Mouse (Mus musculus): ENCODE results near the gene P3h3. TPM values are rescaled to one million over a fixed set of nuclear protein-coding genes. Genes with fewer than 3 reads are reported as not detected.
A peak's percentile ranks its signal among the peaks of the same experiment; 100 is the strongest.

P3h3 gene
- polyA plus RNA-seq, 1 experiment, result 1.1 TPM

GRCm38 (mm10) chr6:124828868-124829798, 28.4 kb downstream of the P3h3 start, which contains the start of the genes Usp5 and Cdca3:
Gene Usp5, minus strand, starts transcription at chr6:124829484.
Gene Cdca3, plus strand, starts transcription at chr6:124829547.
- H3K4me2 ChIP-seq (ENCODE audit: low read depth), result peak within 1 kb of the TSS; percentile 96
- no peak for TF ChIP-seq REST (IDR thresholded peaks at IDR 0.05; ENCODE audit: insufficient read depth, insufficient read length)
- peak; percentile 52 for TF ChIP-seq SRF (IDR thresholded peaks at IDR 0.05; ENCODE audit: control insufficient read depth, insufficient read length, low read depth)
- TF ChIP-seq TCF12 (IDR thresholded peaks at IDR 0.05; ENCODE audit: insufficient read depth, poor library complexity, severe bottlenecking), result no peak
- no peak for TF ChIP-seq TCF3 (IDR thresholded peaks at IDR 0.05; ENCODE audit: insufficient read length, low read depth)
- TF ChIP-seq MYOG (IDR thresholded peaks at IDR 0.05; ENCODE audit: control insufficient read depth in 1 of 3, insufficient read depth in 1 of 3, insufficient read length in 2 of 3, low read depth in 2 of 3), result peak in 1 of 3 experiments; percentile 2
- TF ChIP-seq USF1 (IDR thresholded peaks at IDR 0.05; ENCODE audit: low read depth), result peak; percentile 41
- peak; percentile 83 for TF ChIP-seq POLR2A (IDR thresholded peaks at IDR 0.05; ENCODE audit: insufficient read length, low read depth)
- TF ChIP-seq POLR2AphosphoS2 (IDR thresholded peaks at IDR 0.05; ENCODE audit: insufficient read length, low read depth), result peak; percentile 51
- TF ChIP-seq MYOD1 (IDR thresholded peaks at IDR 0.05; ENCODE audit: control insufficient read depth in 1 of 3, insufficient read length in 2 of 3, low read depth in 2 of 3), result no peak
- no peak for TF ChIP-seq MAX (IDR thresholded peaks at IDR 0.05; ENCODE audit: low read depth)
- no peak for TF ChIP-seq CEBPB (IDR thresholded peaks at IDR 0.05; ENCODE audit: insufficient read depth, poor library complexity, severe bottlenecking)
- no peak for TF ChIP-seq E2F4 (IDR thresholded peaks at IDR 0.05; ENCODE audit: insufficient read depth)
- peaks cover 20% of the 10 kb centered on the region for H3K36me3 ChIP-seq (ENCODE audit: control insufficient read depth, insufficient read depth)
- peaks cover 35% of the 10 kb centered on the region for H3K79me2 ChIP-seq (ENCODE audit: control insufficient read depth, insufficient read depth)
- H3K27me3 ChIP-seq (ENCODE audit: control insufficient read depth, insufficient read depth, insufficient read length), result no peaks in the 10 kb centered on the region
- peak within 1 kb of the TSS; percentile 93 for H3K4me3 ChIP-seq
- peak within 1 kb of the TSS; percentile 38 for H3ac ChIP-seq (ENCODE audit: control insufficient read depth, insufficient read length)

- Histone ChIP-seq H3ac (ENCODE audit: control insufficient read depth, insufficient read length) (peak overlapping the region; percentile 38), H3K27me3 (ENCODE audit: control insufficient read depth, insufficient read depth, insufficient read length) (no peaks in the 10 kb centered on the region), H3K4me3 (peak overlapping the region; percentile 93), H3K79me2 (ENCODE audit: control insufficient read depth, insufficient read depth) (peaks cover 35% of the 10 kb centered on the region), H3K36me3 (ENCODE audit: control insufficient read depth, insufficient read depth) (peaks cover 25% of the 10 kb centered on the region), H3K4me2 (ENCODE audit: low read depth) (peak overlapping the region; percentile 96)
- peak; percentile 66 for TF ChIP-seq POLR2A (IDR thresholded peaks at IDR 0.05; ENCODE audit: insufficient read length, low read depth)
- no peak for TF ChIP-seq MYOG (IDR thresholded peaks at IDR 0.05; ENCODE audit: control insufficient read depth in 1 of 3, insufficient read depth in 1 of 3, insufficient read length in 2 of 3, low read depth in 2 of 3)
- TF ChIP-seq MAX (IDR thresholded peaks at IDR 0.05; ENCODE audit: low read depth), result no peak
- TF ChIP-seq POLR2AphosphoS2 (IDR thresholded peaks at IDR 0.05; ENCODE audit: insufficient read length, low read depth), result peak; percentile 58
Observed at GRCm38 (mm10) chr6:124828101-124828592, 29.4 kb downstream of the P3h3 start.

GRCm38 (mm10) chr6:124822049-124822448, 35.5 kb downstream of the P3h3 start:
- peaks cover 46% of the 10 kb centered on the region for H3K36me3 ChIP-seq (ENCODE audit: control insufficient read depth, insufficient read depth)
- TF ChIP-seq POLR2A (IDR thresholded peaks at IDR 0.05; ENCODE audit: insufficient read length, low read depth), result no peak
- TF ChIP-seq REST (IDR thresholded peaks at IDR 0.05; ENCODE audit: insufficient read depth, insufficient read length), result no peak
- no peak for TF ChIP-seq POLR2AphosphoS2 (IDR thresholded peaks at IDR 0.05; ENCODE audit: insufficient read length, low read depth)
- no peak for TF ChIP-seq USF1 (IDR thresholded peaks at IDR 0.05; ENCODE audit: low read depth)
- TF ChIP-seq CEBPB (IDR thresholded peaks at IDR 0.05; ENCODE audit: insufficient read depth, poor library complexity, severe bottlenecking), result no peak
- no peak for TF ChIP-seq MYOG (IDR thresholded peaks at IDR 0.05; ENCODE audit: control insufficient read depth in 1 of 3, insufficient read depth in 1 of 3, insufficient read length in 2 of 3, low read depth in 2 of 3)
- TF ChIP-seq MAX (IDR thresholded peaks at IDR 0.05; ENCODE audit: low read depth), result no peak
- no peak for TF ChIP-seq SRF (IDR thresholded peaks at IDR 0.05; ENCODE audit: control insufficient read depth, insufficient read length, low read depth)
- TF ChIP-seq E2F4 (IDR thresholded peaks at IDR 0.05; ENCODE audit: insufficient read depth), result no peak
- no peak for TF ChIP-seq MYOD1 (IDR thresholded peaks at IDR 0.05; ENCODE audit: control insufficient read depth in 1 of 3, insufficient read length in 2 of 3, low read depth in 2 of 3)
- TF ChIP-seq TCF12 (IDR thresholded peaks at IDR 0.05; ENCODE audit: insufficient read depth, poor library complexity, severe bottlenecking), result no peak
- no peak for TF ChIP-seq TCF3 (IDR thresholded peaks at IDR 0.05; ENCODE audit: insufficient read length, low read depth)
- no peak overlapping the region for H3K4me3 ChIP-seq
- no peak overlapping the region for H3ac ChIP-seq (ENCODE audit: control insufficient read depth, insufficient read length)
- no peak overlapping the region for H3K4me2 ChIP-seq (ENCODE audit: low read depth)
- no peaks in the 10 kb centered on the region for H3K27me3 ChIP-seq (ENCODE audit: control insufficient read depth, insufficient read depth, insufficient read length)
- H3K79me2 ChIP-seq (ENCODE audit: control insufficient read depth, insufficient read depth), result peaks cover 9% of the 10 kb centered on the region

- TF ChIP-seq E2F4 (IDR thresholded peaks at IDR 0.05; ENCODE audit: insufficient read depth) (no peak), CEBPB (IDR thresholded peaks at IDR 0.05; ENCODE audit: insufficient read depth, poor library complexity, severe bottlenecking) (no peak), REST (IDR thresholded peaks at IDR 0.05; ENCODE audit: insufficient read depth, insufficient read length) (no peak), MYOG (IDR thresholded peaks at IDR 0.05; ENCODE audit: control insufficient read depth in 1 of 3, insufficient read depth in 1 of 3, insufficient read length in 2 of 3, low read depth in 2 of 3) (no peak), SRF (IDR thresholded peaks at IDR 0.05; ENCODE audit: control insufficient read depth, insufficient read length, low read depth) (no peak), MAX (IDR thresholded peaks at IDR 0.05; ENCODE audit: low read depth) (no peak), MYOD1 (IDR thresholded peaks at IDR 0.05; ENCODE audit: control insufficient read depth in 1 of 3, insufficient read length in 2 of 3, low read depth in 2 of 3) (no peak), TCF12 (IDR thresholded peaks at IDR 0.05; ENCODE audit: insufficient read depth, poor library complexity, severe bottlenecking) (no peak), POLR2A (IDR thresholded peaks at IDR 0.05; ENCODE audit: insufficient read length, low read depth) (no peak), USF1 (IDR thresholded peaks at IDR 0.05; ENCODE audit: low read depth) (no peak), POLR2AphosphoS2 (IDR thresholded peaks at IDR 0.05; ENCODE audit: insufficient read length, low read depth) (no peak), TCF3 (IDR thresholded peaks at IDR 0.05; ENCODE audit: insufficient read length, low read depth) (no peak)
Observed at GRCm38 (mm10) chr6:124820891-124821290, 36.7 kb downstream of the P3h3 start.

More at GRCm38 (mm10) chr6:124820891-124821290, 36.7 kb downstream of the P3h3 start:
- Histone ChIP-seq H3K27me3 (ENCODE audit: control insufficient read depth, insufficient read depth, insufficient read length) (no peaks in the 10 kb centered on the region), H3K4me2 (ENCODE audit: low read depth) (no peak overlapping the region), H3ac (ENCODE audit: control insufficient read depth, insufficient read length) (no peak overlapping the region), H3K4me3 (no peak overlapping the region), H3K36me3 (ENCODE audit: control insufficient read depth, insufficient read depth) (peaks cover 49% of the 10 kb centered on the region), H3K79me2 (ENCODE audit: control insufficient read depth, insufficient read depth) (no peaks in the 10 kb centered on the region)

All from myocyte (in vitro differentiated cells).